Mouse (Mus musculus) gastrocnemius, postnatal 14 days (tissue): ENCODE measurements at regions not wholly inside any gene's neighbourhood (a gene's known extent, or its start where the extent isn't known, plus 50 kb on each side); places are given as distances from the start of the nearest gene placed in this dataset.

Experiments
- DNase-seq: peaks from one replicate; pipeline ENCODE4 v3.0.0; 2021; ENCODE audit warnings: mixed read lengths
- intact Hi-C: fragments of 180-260 bp; cut with DNase I; formaldehyde crosslinking; loops from one replicate; pipeline ENCODE4 v1.15.1; 2025; ENCODE audit warnings: low total_unique reads

- intact Hi-C loops = no loop called here
- DNase-seq = no peak
Observed at GRCm38 (mm10) chr3:70557821-70558220, 550.4 kb downstream of the Otol1 start.

DNA sequence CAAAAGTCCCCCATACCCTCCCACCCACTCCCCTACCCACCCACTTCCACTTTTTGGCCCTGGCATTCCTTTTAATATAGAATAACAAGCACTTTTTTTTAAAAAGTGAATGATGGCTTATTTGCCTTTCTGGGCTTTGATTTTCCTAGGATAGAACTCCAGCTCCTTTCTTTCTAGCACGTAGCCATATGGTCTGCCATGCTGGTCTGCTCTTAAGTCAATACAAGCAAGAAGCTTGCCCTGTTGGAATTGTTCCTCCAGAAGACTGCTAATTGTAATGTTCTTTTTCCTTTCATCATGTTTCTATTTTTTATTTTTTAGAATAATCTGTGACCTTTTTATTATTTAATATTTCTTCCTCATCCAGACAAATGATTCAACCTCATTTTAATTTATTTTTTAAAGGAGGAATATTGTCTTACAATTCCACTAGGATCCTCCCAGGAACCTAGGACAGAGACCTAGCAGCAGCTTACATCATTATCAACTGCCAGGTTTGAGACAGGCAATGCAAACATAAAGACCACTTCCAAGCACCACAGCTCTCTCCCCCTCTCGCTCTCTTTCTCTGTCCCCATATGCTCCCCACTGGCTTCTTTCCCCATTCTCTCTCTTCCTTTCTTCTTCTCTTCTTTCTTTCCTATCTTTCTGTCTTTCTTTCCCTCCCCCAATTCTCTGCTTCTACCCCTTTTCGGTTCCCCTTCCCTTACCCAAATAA is 558.9 kb downstream of the Otol1 start:
- intact Hi-C loops = no loop called here
- no peak for DNase-seq

GRCm38 (mm10) chr3:70594785-70595184 is 587.4 kb downstream of the Otol1 start:
- intact Hi-C loops = no loop called here
- DNase-seq = no peak
